Mouse (Mus musculus): ENCODE measurements around the gene Krtap8-1. TPM values are rescaled to one million over a fixed set of nuclear protein-coding genes. Genes with fewer than 3 reads are reported as not detected.

The Krtap8-1 gene
- not detected in 2 replicates for polyA plus RNA-seq (2012; rRNA removed; ENCODE audit: low replicate concordance)

GRCm38 (mm10) chr16:89487852-89488251, at the start of gene Krtap8-1:
Gene Krtap8-1 (minus strand): TSS chr16:89487952.

GRCm38 (mm10) chr16:89508223-89508622, 20.5 kb upstream of the Krtap8-1 start, which contains the start of gene Krtap7-1:
Gene Krtap7-1 (minus strand): TSS chr16:89508323.

Other genes starting within 250 kb of the Krtap8-1 start
- gene Krtap21-1, start 84.1 kb downstream of the Krtap8-1 start, polyA plus RNA-seq (2012; rRNA removed; ENCODE audit: low replicate concordance), result not detected in 2 replicates
- not detected in 2 replicates for gene Krtap6-2, start 67.8 kb downstream of the Krtap8-1 start, polyA plus RNA-seq (2012; rRNA removed; ENCODE audit: low replicate concordance)
- not detected in 2 replicates for gene Krtap7-1, start 20.4 kb upstream of the Krtap8-1 start, polyA plus RNA-seq (2012; rRNA removed; ENCODE audit: low replicate concordance)
- not detected in 2 replicates for gene Krtap11-1, start 83.2 kb upstream of the Krtap8-1 start, polyA plus RNA-seq (2012; rRNA removed; ENCODE audit: low replicate concordance)